Mouse (Mus musculus) hindbrain, postnatal 0 days (tissue): ENCODE data around the gene Ptprk. TPM values are rescaled to one million over a fixed set of nuclear protein-coding genes. Genes with fewer than 3 reads are reported as not detected.

Experiments used
- ATAC-seq: fragments of 200-750 bp; cut with Nextera tagmentation; 2 replicates; pipeline ENCODE4 v1.8.0; 2017; ENCODE audit warnings: mild to moderate bottlenecking, moderate TSS enrichment, moderate library complexity
- DNase-seq: peaks from one replicate; pipeline ENCODE4 v3.0.0-alpha.2; 2015; ENCODE audit warnings: low spot score
- H3K27ac ChIP-seq: fragments of 300-500 bp; sonication (generic); 2 replicates; pipeline ENCODE4 v1.5.1; 2014; ENCODE audit warnings: mild to moderate bottlenecking
- H3K27me3 ChIP-seq: fragments of 300-500 bp; sonication (generic); 2 replicates; pipeline ENCODE4 v1.6.1; 2014; ENCODE audit warnings: low read length, mixed read lengths; ENCODE audit not compliant: insufficient read depth
- H3K36me3 ChIP-seq: fragments of 300-500 bp; sonication (generic); 2 replicates; pipeline ENCODE4 v1.6.1; 2014; ENCODE audit warnings: low read length, mixed read lengths; ENCODE audit not compliant: insufficient read depth
- H3K4me1 ChIP-seq: fragments of 300-500 bp; sonication (generic); 2 replicates; pipeline ENCODE4 v1.6.1; 2014; ENCODE audit warnings: antibody characterized with exemption, low read length, mixed read lengths; ENCODE audit not compliant: insufficient read depth
- H3K4me2 ChIP-seq: fragments of 300-500 bp; sonication (generic); 2 replicates; pipeline ENCODE4 v1.6.1; 2014; ENCODE audit warnings: low read depth, mild to moderate bottlenecking, low read length, moderate library complexity, mixed read lengths
- H3K4me3 ChIP-seq: fragments of 300-500 bp; sonication (generic); 2 replicates; pipeline ENCODE4 v1.5.1; 2014; ENCODE audit warnings: low read length
- H3K9ac ChIP-seq: fragments of 300-500 bp; sonication (generic); replicated peaks from 2 replicates; pipeline ENCODE4 v1.6.1; 2014; ENCODE audit warnings: mild to moderate bottlenecking, low read length, moderate library complexity, mixed read lengths
- H3K9me3 ChIP-seq: fragments of 300-500 bp; sonication (generic); 2 replicates; pipeline ENCODE4 v1.6.1; 2016; ENCODE audit warnings: low read length, mixed read lengths
- CTCF ChIP-seq: IDR thresholded peaks from 2 replicates; pipeline ENCODE4 v1.5.1; 2016; ENCODE audit warnings: antibody characterized with exemption, control low read depth, low read depth
- WGBS: fragments of 180-500 bp; shearing (Covaris S2); extraction: QIAGEN DNeasy Blood & Tissue Kit; methylation state at CpG from one replicate; pipeline ENCODE4 v1.1.7; 2014; 5-methylcytosine and 5-hydroxymethylcytosine counted together
- polyA plus RNA-seq: library from polyadenylated mRNA; unstranded; fragments of >200 nt; fragmentation: Nextera tagmentation; extraction: Ambion mirVana; gene quantifications from 2 replicates; pipeline ENCODE4 v1.2.1, GENCODE M21; 2015
- total RNA-seq: library from RNA; depleted of rRNA; stranded (reverse); fragments of >200 nt; gene quantifications from 2 replicates; pipeline ENCODE4 v1.2.3, GENCODE M21; 2014

Ptprk gene
- total and polyA plus RNA-seq, 2 experiments from 2014 or later, result 23.5 to 49.5 TPM

DNA sequence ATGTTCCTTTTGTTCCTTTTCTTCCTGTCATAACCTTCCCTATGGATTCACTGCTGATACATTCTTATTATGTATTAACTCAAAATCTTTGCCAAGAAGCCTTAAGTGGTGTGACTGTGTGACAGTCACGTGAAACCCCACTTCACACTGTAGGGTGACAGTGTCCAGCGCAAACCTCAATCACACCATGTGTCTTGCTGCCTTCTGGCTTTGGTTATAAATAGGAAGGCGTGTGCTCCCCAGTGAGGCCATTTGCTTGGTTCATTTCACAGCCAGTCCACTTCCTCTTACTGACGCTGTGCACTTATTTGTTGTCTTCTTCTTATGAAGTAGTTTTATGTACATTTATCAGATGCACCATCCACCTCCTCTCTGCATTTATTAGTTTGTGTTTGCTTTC is 53.8 kb downstream of the Ptprk start:
- WGBS, result 47% methylated on average over 4 of the region's 4 CpGs
- peak; percentile 18; the same call in 1 of the 2 replicates for ATAC-seq

DNA sequence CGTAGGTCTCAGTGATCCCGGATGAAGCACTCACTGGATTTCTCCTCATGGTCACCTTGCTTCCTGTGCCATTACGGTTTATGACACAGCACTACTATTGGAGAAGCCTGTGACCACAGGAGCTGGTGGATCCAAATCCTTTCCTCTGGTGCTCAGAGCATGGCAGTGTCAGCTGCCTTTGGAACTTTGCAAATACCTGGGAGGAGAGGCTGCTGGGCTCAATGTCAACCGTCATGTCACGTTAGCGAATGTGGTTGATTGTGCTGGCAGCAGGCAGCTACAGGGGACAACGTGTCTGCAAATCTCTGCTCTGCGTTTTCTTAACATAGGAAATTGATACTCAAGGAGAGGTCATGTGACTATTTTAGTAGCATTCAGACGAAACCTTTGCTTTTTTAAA is 55.8 kb downstream of the Ptprk start:
- ATAC-seq (peak; percentile 51; the same call in 1 of the 2 replicates), DNase-seq (peak; percentile 28)
- Histone ChIP-seq H3K4me2 (no peak overlapping the region), H3K27ac (no peak overlapping the region), H3K36me3 (no peaks in the 10 kb centered on the region), H3K4me3 (no peak overlapping the region), H3K9me3 (no peaks in the 10 kb centered on the region), H3K9ac (no peak overlapping the region), H3K27me3 (no peaks in the 10 kb centered on the region), H3K4me1 (peaks cover 6% of the 10 kb centered on the region; the same call in 1 of the 2 replicates)
- 76% methylated on average over 9 of the region's 9 CpGs for WGBS
- TF ChIP-seq CTCF, result no peak

More for the DNA sequence above, 53.8 kb downstream of the Ptprk start:
- H3K4me2 ChIP-seq, result no peak overlapping the region
- TF ChIP-seq CTCF, result no peak
- peaks cover 6% of the 10 kb centered on the region; the same call in 1 of the 2 replicates for H3K4me1 ChIP-seq
- no peaks in the 10 kb centered on the region for H3K36me3 ChIP-seq
- H3K9ac ChIP-seq, result no peak overlapping the region
- no peaks in the 10 kb centered on the region for H3K9me3 ChIP-seq
- DNase-seq, result peak; percentile 21
- peak overlapping the region; percentile 41; the same call in 1 of the 2 replicates for H3K27ac ChIP-seq
- H3K27me3 ChIP-seq, result no peaks in the 10 kb centered on the region
- H3K4me3 ChIP-seq, result no peak overlapping the region

DNA sequence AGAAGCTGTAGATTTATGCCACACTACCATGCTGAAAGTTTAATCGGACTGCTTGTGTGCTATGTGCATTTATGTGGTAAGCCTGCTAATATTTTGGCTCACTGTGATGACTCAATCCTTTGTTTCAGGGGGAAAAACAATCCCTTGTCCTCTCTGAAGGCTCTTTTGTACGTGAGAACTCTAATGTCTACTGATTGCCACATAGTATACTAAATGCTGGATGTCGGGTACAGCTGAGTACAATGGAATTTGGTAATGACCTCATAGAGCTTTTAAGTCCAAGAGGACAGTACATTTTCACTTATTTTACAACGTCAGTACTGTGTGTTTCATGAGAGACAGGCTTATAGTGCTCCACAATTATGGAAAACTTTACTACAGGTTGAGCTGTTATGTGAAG is 59.1 kb downstream of the Ptprk start:
- 86% methylated on average over 4 of the region's 4 CpGs for WGBS
- no peak overlapping the region for H3K4me2 ChIP-seq

DNA sequence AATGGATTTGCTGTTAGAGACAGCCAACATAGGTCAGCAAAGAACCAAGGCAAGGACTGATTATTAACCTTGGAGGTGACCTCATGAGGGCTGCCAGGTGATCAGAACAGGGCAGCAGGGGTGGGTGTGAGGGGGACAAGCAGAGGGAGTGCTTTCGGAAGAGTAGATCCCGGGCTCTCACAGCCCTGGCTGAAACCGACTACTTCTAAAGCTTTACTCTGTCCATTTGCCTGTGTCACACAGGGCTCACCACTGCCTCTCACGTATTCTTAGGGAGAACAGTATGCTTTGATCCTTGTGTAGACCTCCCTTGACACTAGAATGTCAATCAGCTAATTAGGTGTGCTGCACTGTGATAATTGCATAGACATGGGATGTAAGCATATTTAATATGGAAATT is 63.8 kb downstream of the Ptprk start:
- DNase-seq, result no peak

More for the DNA sequence above, 59.1 kb downstream of the Ptprk start:
- no peaks in the 10 kb centered on the region for H3K36me3 ChIP-seq
- H3K4me1 ChIP-seq, result no peaks in the 10 kb centered on the region
- H3K27ac ChIP-seq, result no peak overlapping the region
- TF ChIP-seq CTCF, result no peak
- H3K9ac ChIP-seq, result no peak overlapping the region
- H3K4me3 ChIP-seq, result no peak overlapping the region
- no peak for ATAC-seq
- no peak for DNase-seq
- H3K27me3 ChIP-seq, result no peaks in the 10 kb centered on the region
- H3K9me3 ChIP-seq, result no peaks in the 10 kb centered on the region

DNA sequence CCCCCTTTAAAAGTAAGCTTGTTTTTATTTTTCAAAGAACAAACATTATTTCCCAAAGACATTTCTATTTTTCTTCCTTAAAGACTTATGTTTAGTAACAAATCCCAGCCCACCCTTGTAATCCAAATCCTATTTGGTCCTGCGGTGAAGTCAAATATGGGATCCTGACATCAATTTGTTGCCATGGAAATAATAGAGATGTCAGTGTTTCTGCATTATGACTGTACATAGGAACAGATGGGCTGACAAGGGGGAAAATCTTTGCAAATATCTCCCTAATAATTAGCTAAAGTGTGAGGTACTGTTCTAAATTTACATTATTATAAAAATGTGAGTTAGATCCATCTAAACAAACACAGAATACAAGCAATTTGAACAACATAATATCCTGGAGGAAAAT is 69.8 kb downstream of the Ptprk start:
- Histone ChIP-seq H3K4me2 (no peak overlapping the region), H3K27ac (no peak overlapping the region), H3K9ac (no peak overlapping the region), H3K4me3 (no peak overlapping the region), H3K9me3 (no peaks in the 10 kb centered on the region), H3K4me1 (no peaks in the 10 kb centered on the region), H3K36me3 (no peaks in the 10 kb centered on the region), H3K27me3 (no peaks in the 10 kb centered on the region)
- WGBS, result 26% methylated on average over 1 of the region's 1 CpGs
- ATAC-seq (0 out of 2 replicates have a peak, but pooled peaks have one; percentile 47), DNase-seq (no peak)
- TF ChIP-seq CTCF, result no peak

More for the DNA sequence above, 63.8 kb downstream of the Ptprk start:
- ATAC-seq, result no peak
- no peaks in the 10 kb centered on the region for H3K4me1 ChIP-seq
- H3K27me3 ChIP-seq, result no peaks in the 10 kb centered on the region
- no peaks in the 10 kb centered on the region for H3K36me3 ChIP-seq
- no peak overlapping the region for H3K4me2 ChIP-seq
- H3K9ac ChIP-seq, result no peak overlapping the region
- TF ChIP-seq CTCF, result no peak
- H3K9me3 ChIP-seq, result no peaks in the 10 kb centered on the region
- H3K4me3 ChIP-seq, result no peak overlapping the region
- no peak overlapping the region for H3K27ac ChIP-seq
- 73% methylated on average over 4 of the region's 4 CpGs for WGBS

DNA sequence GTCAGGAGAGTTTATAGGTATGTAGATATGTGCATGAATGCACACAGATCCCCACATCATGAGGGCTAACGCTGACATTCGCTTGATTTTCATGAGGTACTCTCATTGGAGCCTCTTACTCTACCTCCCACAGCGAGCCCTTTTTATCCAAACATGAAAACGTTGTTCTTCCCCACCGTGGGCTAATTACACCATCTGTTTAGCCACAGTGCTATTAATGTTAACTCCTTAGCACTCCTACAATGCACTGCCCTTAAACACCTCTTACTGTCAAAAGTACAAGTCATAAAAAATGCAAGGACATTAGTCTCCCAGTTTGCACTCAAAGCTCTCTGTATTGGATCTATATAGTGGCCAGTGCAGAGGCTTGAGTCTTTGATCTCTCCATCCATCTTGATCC is 70.7 kb downstream of the Ptprk start:
- peak; percentile 27 for DNase-seq

More for the DNA sequence above, 70.7 kb downstream of the Ptprk start:
- no peak for ATAC-seq
- no peak overlapping the region for H3K27ac ChIP-seq
- no peak overlapping the region for H3K4me3 ChIP-seq
- no peaks in the 10 kb centered on the region for H3K9me3 ChIP-seq
- H3K9ac ChIP-seq, result no peak overlapping the region
- no peaks in the 10 kb centered on the region for H3K4me1 ChIP-seq
- no peaks in the 10 kb centered on the region for H3K27me3 ChIP-seq
- 52% methylated on average over 5 of the region's 5 CpGs for WGBS
- H3K4me2 ChIP-seq, result no peak overlapping the region
- no peaks in the 10 kb centered on the region for H3K36me3 ChIP-seq
- TF ChIP-seq CTCF, result no peak
